Mouse (Mus musculus) embryo, embryonic 11.5 days (tissue): ENCODE results near the gene Vmn2r77.
"Not testable (repeated sequence)": the region's sequence is repeated elsewhere in the genome, so short reads cannot be mapped to it uniquely, and the experiment has no call there.

Experiments
- DNase-seq: peaks from one replicate; pipeline ENCODE4 v3.0.0-alpha.2; 2012; ENCODE audit warnings: low read depth, low spot score

Gene Vmn2r77

GRCm38 (mm10) chr7:86794727-86795126 lies at the start of gene Vmn2r77:
Gene Vmn2r77 (plus strand): TSS chr7:86795027.
- no peak for DNase-seq

- no peak for DNase-seq
Measured at GRCm38 (mm10) chr7:86760751-86761150, 34.1 kb upstream of the Vmn2r77 start.

- DNase-seq: no peak
Measured at GRCm38 (mm10) chr7:86764628-86765027, 30.2 kb upstream of the Vmn2r77 start.

- DNase-seq: no peak
Measured at GRCm38 (mm10) chr7:86771621-86772020, 23.2 kb upstream of the Vmn2r77 start.

- peak; percentile 9 for DNase-seq
Measured at GRCm38 (mm10) chr7:86775617-86776325, 19.1 kb upstream of the Vmn2r77 start, which contains the start of gene Folh1. Gene Folh1 (minus strand): TSS chr7:86775943.

- DNase-seq: not testable (repeated sequence)
Measured at GRCm38 (mm10) chr7:86815241-86815640, 20.4 kb downstream of the Vmn2r77 start.

GRCm38 (mm10) chr7:86815716-86816115 lies 20.9 kb downstream of the Vmn2r77 start:
- not testable (repeated sequence) for DNase-seq

- no peak for DNase-seq
Measured at GRCm38 (mm10) chr7:86816466-86816865, 21.6 kb downstream of the Vmn2r77 start.
